Mouse (Mus musculus) spleen, postnatal 4 days (tissue): ENCODE measurements around the gene Gm28038.

Experiments
- DNase-seq, 2 experiments: peaks; one replicate each; pipeline ENCODE4 v3.0.0; 2022; ENCODE audit warnings: low spot score in 2 of 2

The Gm28038 gene

GRCm38 (mm10) chr2:30280743-30281142 is at the start of gene Gm28038:
Gene Gm28038 (plus strand): TSS chr2:30281043.
- DNase-seq, result no peak

GRCm38 (mm10) chr2:30235593-30235992 is 45.2 kb upstream of the Gm28038 start:
- no peak for DNase-seq

- DNase-seq, result peak in 1 of 2 experiments; percentile 67
Measured at GRCm38 (mm10) chr2:30236426-30237198, 44.2 kb upstream of the Gm28038 start.

DNA sequence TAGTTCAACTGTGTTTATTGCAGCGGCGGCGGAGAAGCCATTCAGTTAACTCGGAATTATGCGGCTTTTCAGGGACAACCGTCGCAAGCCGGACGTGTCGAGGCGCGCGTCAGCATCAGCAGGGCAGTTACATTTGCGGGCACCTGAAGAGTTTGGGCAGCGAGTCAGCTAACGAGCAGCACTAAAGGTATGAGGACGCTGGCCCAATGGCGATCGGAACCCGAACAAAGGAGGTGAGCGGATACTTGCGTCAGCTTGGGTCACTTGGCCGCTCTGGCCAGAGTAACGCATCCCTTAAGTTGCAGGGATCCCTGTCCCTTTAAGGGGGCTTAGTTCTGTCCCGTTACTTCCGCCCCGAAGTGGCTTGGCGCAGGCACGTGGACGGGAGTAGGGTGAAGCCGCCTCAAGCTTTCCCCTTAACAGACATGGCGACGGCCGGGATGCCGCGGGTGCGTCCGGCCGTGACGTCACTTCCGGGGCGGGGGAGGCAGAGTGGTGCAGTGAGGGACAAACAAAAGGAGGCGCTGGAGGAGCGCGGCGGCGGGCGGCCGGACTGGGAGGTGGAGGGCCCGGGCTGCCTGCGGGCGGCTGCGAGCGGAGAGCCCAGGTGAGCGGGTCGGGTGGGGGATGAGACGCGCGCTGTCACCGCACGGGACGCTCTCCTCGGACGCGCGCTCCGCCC is 43.5 kb upstream of the Gm28038 start, which contains the start of gene Lrrc8a:
Gene Lrrc8a (plus strand): TSS at position 517 of the 682 bp plus-strand sequence.
- peak; percentile 100 for DNase-seq

- DNase-seq, result peak in 1 of 2 experiments; percentile 88
Measured at GRCm38 (mm10) chr2:30237881-30238280, 43.0 kb upstream of the Gm28038 start.

DNA sequence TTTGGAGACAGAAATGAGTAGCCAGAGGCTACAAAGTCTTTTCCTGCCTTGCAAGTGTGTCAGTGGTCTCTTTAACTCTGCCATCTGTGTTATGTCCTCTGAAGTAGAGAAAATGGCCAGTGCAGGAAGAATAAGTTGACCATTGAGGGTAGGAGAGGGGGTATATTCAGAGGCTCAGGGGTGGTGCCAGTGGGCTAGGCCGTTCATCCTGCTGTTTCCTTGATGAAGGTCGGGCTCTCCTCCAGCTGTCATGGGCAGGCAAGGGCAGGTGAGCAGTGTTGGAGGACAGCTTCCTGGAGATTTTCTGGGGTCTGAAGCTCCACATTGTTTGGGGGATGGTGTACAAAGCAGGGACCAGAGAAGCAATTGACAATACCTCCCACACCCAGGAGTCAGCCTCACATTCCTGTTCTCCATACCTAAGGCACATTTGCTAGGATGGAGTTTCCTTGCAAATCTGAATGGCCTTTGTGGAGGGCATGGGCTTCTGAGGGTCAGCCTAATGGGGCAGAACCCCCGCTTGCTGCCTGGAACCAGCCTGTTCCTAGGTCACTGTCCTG is 41.9 kb upstream of the Gm28038 start:
- no peak for DNase-seq

DNA sequence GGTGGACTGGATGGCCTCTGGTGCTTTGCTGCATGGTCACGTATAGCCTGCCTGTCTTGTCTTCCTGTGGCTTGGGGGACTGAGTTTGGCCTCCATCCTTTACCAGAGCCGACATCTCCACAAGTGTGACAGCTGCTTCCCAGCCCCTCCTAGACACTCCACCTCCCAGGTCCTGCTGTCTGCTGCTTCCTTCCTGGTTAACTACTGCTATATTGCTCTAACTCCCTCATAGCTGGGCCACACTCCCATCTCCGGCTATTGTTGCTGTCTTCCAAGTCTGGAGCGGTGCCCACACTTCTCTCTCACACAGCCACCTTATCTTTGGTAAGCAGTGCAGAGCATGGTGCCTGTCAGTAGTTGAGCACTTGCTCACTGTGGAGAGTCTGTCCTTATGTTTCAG is 41.1 kb upstream of the Gm28038 start:
- DNase-seq, result peak; percentile 62 to 77

- DNase-seq, result no peak
Measured at GRCm38 (mm10) chr2:30240267-30240666, 40.6 kb upstream of the Gm28038 start, which contains the start of gene Gm28035. Gene Gm28035 (plus strand): TSS chr2:30240567.

GRCm38 (mm10) chr2:30242509-30242908 is 38.3 kb upstream of the Gm28038 start:
- DNase-seq, result no peak

DNA sequence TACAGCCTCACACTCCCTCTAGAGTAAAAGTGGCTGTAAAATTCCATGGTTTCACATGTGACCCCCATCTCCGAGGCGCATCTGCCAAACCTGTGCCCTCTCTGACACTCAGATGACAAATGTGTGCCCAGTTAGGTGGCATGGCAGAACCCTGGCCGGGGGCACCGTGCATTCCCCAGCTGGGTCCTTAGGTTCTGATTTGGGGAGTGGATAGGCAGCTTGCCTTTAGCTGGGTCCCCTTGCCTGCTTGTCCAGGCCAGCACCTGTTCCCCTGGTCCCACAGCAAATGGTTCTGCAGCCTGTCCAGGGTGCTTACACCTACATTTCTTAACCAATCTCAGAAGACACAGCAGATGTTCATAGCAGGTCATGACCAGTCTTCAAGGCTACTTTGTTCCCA is 37.5 kb upstream of the Gm28038 start:
- no peak for DNase-seq

GRCm38 (mm10) chr2:30244595-30245178 is 36.2 kb upstream of the Gm28038 start:
- DNase-seq, result no peak

DNA sequence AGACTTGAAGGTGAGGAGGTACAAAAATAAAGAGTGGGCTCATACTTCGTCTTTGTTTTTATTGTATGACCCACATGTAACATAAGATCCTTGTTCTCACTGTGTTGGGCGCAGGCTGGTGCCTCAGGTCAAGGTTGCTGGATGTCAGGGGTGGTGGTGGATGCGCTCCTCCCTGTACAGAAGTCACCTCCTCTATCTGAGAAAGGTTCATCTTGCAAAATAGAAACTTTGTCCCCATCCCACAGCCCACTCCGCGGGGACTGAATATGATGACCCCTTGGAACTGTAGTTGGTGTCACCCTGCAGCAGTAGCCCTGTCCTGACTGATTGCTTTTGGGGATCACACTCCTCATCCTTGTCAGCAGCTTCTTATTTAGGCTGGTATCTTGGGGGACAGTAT is 33.8 kb upstream of the Gm28038 start:
- no peak for DNase-seq

DNA sequence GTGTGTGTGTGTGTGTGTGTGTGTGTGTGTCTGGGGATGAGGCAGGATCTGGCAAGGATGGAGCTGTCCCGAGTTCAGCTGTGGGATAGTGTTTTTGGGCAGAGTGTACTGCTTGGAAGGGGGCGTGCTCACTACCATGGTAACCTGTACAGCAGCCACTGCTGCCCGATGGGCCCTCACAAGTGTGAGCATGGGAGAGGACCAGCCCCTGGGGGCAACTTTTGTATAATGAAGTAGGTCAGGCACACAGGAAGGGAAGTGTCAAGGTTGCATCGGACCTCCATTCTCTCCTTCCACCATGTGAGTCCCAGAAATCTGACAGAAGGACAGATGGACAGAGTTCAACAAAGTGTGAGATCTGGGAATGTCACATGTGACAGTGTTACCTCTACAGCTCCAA is 33.2 kb upstream of the Gm28038 start:
- DNase-seq, result no peak

- no peak for DNase-seq
Measured at GRCm38 (mm10) chr2:30249182-30249581, 31.7 kb upstream of the Gm28038 start.

- DNase-seq, result peak in 1 of 2 experiments; percentile 61
Measured at GRCm38 (mm10) chr2:30250166-30251128, 30.4 kb upstream of the Gm28038 start.

DNA sequence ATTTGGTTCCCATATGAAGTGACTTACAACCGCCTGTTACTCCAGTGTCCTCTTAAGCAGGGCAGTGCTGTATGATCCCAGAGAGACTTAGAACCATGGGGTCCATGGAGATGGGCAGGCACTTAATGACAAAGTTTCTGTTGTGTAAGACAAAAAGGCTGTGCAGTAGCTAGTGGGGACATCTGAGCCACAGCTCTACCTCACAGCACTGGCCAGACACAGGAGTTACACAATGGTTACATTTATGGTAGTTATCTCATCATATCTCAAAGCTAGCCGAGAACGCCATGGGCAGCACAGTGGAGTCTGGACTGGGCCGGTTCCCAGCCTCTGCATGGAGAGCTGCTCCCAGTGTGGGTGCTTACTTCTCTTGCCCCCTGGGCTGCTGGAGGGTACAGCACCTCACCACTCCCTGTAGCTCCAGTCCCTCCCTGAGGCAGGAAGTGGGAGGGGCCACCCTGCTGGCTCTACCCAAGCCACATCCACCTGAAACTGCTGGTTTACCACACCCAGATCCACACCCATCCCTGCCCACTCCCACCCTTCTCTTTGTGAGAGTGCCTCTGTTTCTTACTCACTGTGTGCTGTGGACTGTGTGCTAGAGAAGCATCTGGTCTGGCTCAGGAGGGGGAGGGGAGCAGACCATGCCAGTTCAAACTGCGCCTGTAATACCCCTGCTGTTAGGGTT is 29.3 kb upstream of the Gm28038 start:
- DNase-seq, result peak; percentile 71 to 80

DNA sequence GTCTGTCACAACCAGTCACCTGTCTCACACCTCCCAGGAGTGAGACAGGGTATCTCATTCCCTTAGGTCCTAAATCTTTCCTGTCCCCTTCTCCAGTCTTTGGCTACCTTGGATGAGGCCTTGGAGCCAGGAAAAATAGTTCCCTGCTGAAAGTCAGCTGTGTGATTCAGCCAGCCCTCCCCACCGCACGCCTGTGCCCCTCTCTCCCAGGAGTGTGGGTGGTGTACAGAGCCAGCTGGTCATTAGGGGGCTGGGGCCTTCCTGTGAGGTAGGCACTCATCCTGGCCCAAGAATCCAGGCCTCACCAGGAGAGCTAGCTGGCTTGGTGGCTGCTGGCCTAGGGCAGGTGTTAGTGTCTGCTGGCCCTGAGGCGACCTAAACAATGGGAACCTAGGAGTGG is 28.3 kb upstream of the Gm28038 start:
- peak in 1 of 2 experiments; percentile 59 for DNase-seq

- DNase-seq, result no peak
Measured at GRCm38 (mm10) chr2:30253809-30254208, 27.0 kb upstream of the Gm28038 start.

DNA sequence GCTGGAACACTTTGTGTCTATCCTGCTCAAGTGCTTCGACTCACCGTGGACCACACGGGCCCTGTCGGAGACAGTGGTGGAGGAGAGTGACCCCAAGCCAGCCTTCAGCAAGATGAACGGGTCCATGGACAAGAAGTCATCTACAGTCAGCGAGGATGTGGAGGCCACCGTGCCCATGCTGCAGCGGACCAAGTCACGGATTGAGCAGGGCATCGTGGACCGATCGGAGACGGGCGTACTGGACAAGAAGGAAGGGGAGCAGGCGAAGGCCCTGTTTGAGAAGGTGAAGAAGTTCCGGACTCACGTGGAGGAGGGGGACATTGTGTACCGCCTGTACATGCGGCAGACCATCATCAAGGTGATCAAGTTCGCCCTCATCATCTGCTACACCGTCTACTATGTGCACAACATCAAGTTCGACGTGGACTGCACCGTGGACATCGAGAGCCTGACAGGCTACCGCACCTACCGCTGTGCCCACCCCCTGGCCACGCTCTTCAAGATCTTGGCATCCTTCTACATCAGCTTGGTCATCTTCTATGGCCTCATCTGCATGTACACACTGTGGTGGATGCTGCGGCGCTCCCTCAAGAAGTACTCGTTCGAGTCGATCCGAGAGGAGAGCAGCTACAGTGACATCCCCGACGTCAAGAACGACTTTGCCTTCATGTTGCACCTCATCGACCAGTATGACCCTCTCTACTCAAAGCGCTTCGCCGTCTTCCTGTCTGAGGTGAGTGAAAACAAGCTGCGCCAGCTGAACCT is 25.0 kb upstream of the Gm28038 start:
- DNase-seq, result peak in 1 of 2 experiments; percentile 54
